Mouse (Mus musculus) neural tube, embryonic 14.5 days (tissue): ENCODE data around the gene Slc7a5. TPM values are rescaled to one million over a fixed set of nuclear protein-coding genes. Genes with fewer than 3 reads are reported as not detected.

Source experiments
- polyA plus RNA-seq: library from polyadenylated mRNA; unstranded; fragments of >200 nt; fragmentation: Nextera tagmentation; extraction: Ambion mirVana; gene quantifications from 2 replicates; pipeline ENCODE4 v1.2.1, GENCODE M21; 2014

Gene Slc7a5
- polyA plus RNA-seq, 1 experiment from 2014 or later = 38.1 TPM

Other genes starting within 250 kb of the Slc7a5 start
- gene Jph3, start 178.1 kb downstream of the Slc7a5 start, polyA plus RNA-seq = 84.2 and 89.0 TPM in 2 replicates
- 43.7 and 46.2 TPM in 2 replicates for gene Klhdc4, start 78.1 kb downstream of the Slc7a5 start, polyA plus RNA-seq
- gene Car5a, start 37.2 kb upstream of the Slc7a5 start, polyA plus RNA-seq = 0.16 TPM in 1 of 2 replicates, not detected in the other
- gene Banp, start 42.1 kb upstream of the Slc7a5 start, polyA plus RNA-seq = 47.2 and 53.9 TPM in 2 replicates